Mouse (Mus musculus) C2C12 (cell line): ENCODE results near the gene Bcl2. TPM values are rescaled to one million over a fixed set of nuclear protein-coding genes. Genes with fewer than 3 reads are reported as not detected.

Experiments
- H3K27me3 ChIP-seq: one replicate; pipeline ENCODE4 v1.6.1; 2011; ENCODE audit not compliant: control insufficient read depth, insufficient read depth, insufficient read length
- H3K36me3 ChIP-seq: one replicate; pipeline ENCODE4 v1.6.1; 2011; ENCODE audit not compliant: control insufficient read depth, insufficient read depth
- H3K4me3 ChIP-seq: one replicate; pipeline ENCODE4 v1.5.1; 2011; ENCODE audit warnings: mild to moderate bottlenecking, control low read depth; ENCODE audit not compliant: poor library complexity, insufficient read depth, severe bottlenecking
- H3K79me2 ChIP-seq: one replicate; pipeline ENCODE4 v1.6.1; 2011; ENCODE audit not compliant: control insufficient read depth, insufficient read depth
- H3K79me3 ChIP-seq: one replicate; pipeline ENCODE4 v1.6.1; 2011; ENCODE audit warnings: low read depth, control low read depth
- H3ac ChIP-seq: one replicate; pipeline ENCODE3; 2011; ENCODE audit warnings: low read depth; ENCODE audit not compliant: control insufficient read depth, insufficient read length
- CEBPB ChIP-seq: IDR thresholded peaks from one replicate; pipeline ENCODE4 v1.6.1; 2011; ENCODE audit warnings: low read depth, mild to moderate bottlenecking, control low read depth, moderate library complexity
- CTCF ChIP-seq: IDR thresholded peaks from one replicate; pipeline ENCODE4 v1.5.1; 2011; ENCODE audit not compliant: control insufficient read depth, insufficient read depth, insufficient read length
- FOSL1 ChIP-seq: IDR thresholded peaks from one replicate; pipeline ENCODE4 v1.8.0; 2011; ENCODE audit warnings: mild to moderate bottlenecking, low read length; ENCODE audit not compliant: poor library complexity, insufficient read depth, severe bottlenecking
- MAX ChIP-seq: IDR thresholded peaks from one replicate; pipeline ENCODE4 v1.6.1; 2011; ENCODE audit warnings: mild to moderate bottlenecking, control low read depth
- MYOD1 ChIP-seq: IDR thresholded peaks from one replicate; pipeline ENCODE4 v1.6.1; 2011; ENCODE audit warnings: low read depth; ENCODE audit not compliant: control insufficient read depth, insufficient read length
- MYOG ChIP-seq: IDR thresholded peaks from one replicate; pipeline ENCODE4 v1.6.1; 2011; ENCODE audit not compliant: control insufficient read depth, insufficient read length; ENCODE audit errors: extremely low read depth
- USF1 ChIP-seq: IDR thresholded peaks from one replicate; pipeline ENCODE4 v1.6.1; 2011; ENCODE audit warnings: low read depth, mild to moderate bottlenecking, control low read depth, moderate library complexity
- polyA plus RNA-seq: library from polyadenylated mRNA; unstranded; fragments of >200 nt; fragmentation: generic; extraction: Trizol; gene quantifications from one replicate; pipeline ENCODE4 v1.2.1, GENCODE M21; 2012; ENCODE audit warnings: missing spikeins

The Bcl2 gene
- polyA plus RNA-seq, 1 experiment = 1.8 TPM

- Histone ChIP-seq H3K79me3 (peaks cover 3% of the 10 kb centered on the region), H3ac (no peak overlapping the region), H3K4me3 (peak overlapping the region; percentile 56), H3K79me2 (peaks cover 13% of the 10 kb centered on the region), H3K36me3 (no peaks in the 10 kb centered on the region), H3K27me3 (no peaks in the 10 kb centered on the region)
- TF ChIP-seq MAX (no peak), USF1 (no peak), FOSL1 (no peak)
Observed at GRCm38 (mm10) chr1:106715111-106716083, 1.3 kb upstream of the Bcl2 start.

GRCm38 (mm10) chr1:106714530-106714981, 482 bp upstream of the Bcl2 start:
- Histone ChIP-seq H3K4me3 (peak overlapping the region; percentile 56), H3ac (peak overlapping the region; percentile 94), H3K27me3 (no peaks in the 10 kb centered on the region), H3K79me2 (peaks cover 13% of the 10 kb centered on the region), H3K79me3 (peaks cover 6% of the 10 kb centered on the region), H3K36me3 (no peaks in the 10 kb centered on the region)
- TF ChIP-seq CTCF (no peak), CEBPB (no peak), MAX (peak; percentile 63), USF1 (peak; percentile 11), MYOD1 (no peak), MYOG (no peak)

GRCm38 (mm10) chr1:106712330-106712729, 1.7 kb downstream of the Bcl2 start:
- Histone ChIP-seq H3K4me3 (no peak overlapping the region), H3K79me3 (peaks cover 7% of the 10 kb centered on the region), H3K36me3 (no peaks in the 10 kb centered on the region), H3K27me3 (no peaks in the 10 kb centered on the region), H3ac (no peak overlapping the region), H3K79me2 (peaks cover 27% of the 10 kb centered on the region)
- TF ChIP-seq MAX = no peak
- no peak for TF ChIP-seq MYOD1
- TF ChIP-seq MYOG = no peak
- no peak for TF ChIP-seq CTCF
- TF ChIP-seq FOSL1 = no peak
- no peak for TF ChIP-seq USF1
- no peak for TF ChIP-seq CEBPB

GRCm38 (mm10) chr1:106711356-106712125, 2.5 kb downstream of the Bcl2 start:
- Histone ChIP-seq H3ac (no peak overlapping the region), H3K27me3 (no peaks in the 10 kb centered on the region), H3K36me3 (no peaks in the 10 kb centered on the region), H3K4me3 (no peak overlapping the region), H3K79me2 (peaks cover 27% of the 10 kb centered on the region), H3K79me3 (peaks cover 7% of the 10 kb centered on the region)
- TF ChIP-seq CEBPB (no peak), MAX (no peak), MYOD1 (no peak), USF1 (no peak), MYOG (no peak), CTCF (no peak), FOSL1 (no peak)

- TF ChIP-seq MYOD1 (no peak), CEBPB (no peak), USF1 (no peak), MAX (no peak), MYOG (no peak), CTCF (no peak), FOSL1 (no peak)
- Histone ChIP-seq H3ac (no peak overlapping the region), H3K36me3 (no peaks in the 10 kb centered on the region), H3K79me3 (peaks cover 7% of the 10 kb centered on the region), H3K79me2 (peaks cover 27% of the 10 kb centered on the region), H3K27me3 (no peaks in the 10 kb centered on the region), H3K4me3 (no peak overlapping the region)
Observed at GRCm38 (mm10) chr1:106710202-106710601, 3.9 kb downstream of the Bcl2 start.
